Mouse (Mus musculus): ENCODE data around the gene Smg6. TPM values are rescaled to one million over a fixed set of nuclear protein-coding genes. Genes with fewer than 3 reads are reported as not detected.

Gene Smg6
- polyA plus RNA-seq, 1 experiment from 2014 or later, result 16.0 TPM

DNA sequence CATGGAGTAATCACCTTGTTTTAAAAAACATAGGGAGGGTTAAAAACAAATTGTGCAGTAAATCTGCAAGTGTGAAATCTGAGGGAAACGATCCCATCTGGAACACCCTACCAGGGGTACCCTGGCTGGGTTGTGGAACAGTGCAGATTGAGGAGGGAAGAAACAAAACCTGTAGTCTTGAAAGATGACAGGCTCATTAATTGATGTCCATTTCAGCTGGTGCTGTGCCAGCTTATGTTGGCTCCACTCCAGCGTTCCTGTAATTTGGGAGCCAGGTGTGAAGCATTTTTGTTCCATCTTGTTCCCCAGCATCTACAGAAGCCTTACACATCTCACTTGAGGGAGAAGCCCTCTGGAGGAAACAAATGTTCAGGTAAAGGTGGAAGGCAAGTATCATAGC lies 153.0 kb downstream of the Smg6 start:
- H3K9me3 ChIP-seq (ENCODE audit: control insufficient read depth, low read length), result no peaks in the 10 kb centered on the region; the same call in 1 of the 2 replicates
- H3K36me3 ChIP-seq (ENCODE audit: control insufficient read depth, insufficient read depth, low read length), result no peaks in the 10 kb centered on the region
- H3K9ac ChIP-seq (ENCODE audit: low read length), result no peak overlapping the region
- H3K4me2 ChIP-seq, result no peak overlapping the region
- ATAC-seq (ENCODE audit: low FRiP score) (no peak), DNase-seq (ENCODE audit: low spot score, missing footprints) (no peak)
- H3K4me1 ChIP-seq (ENCODE audit: control insufficient read depth, insufficient read depth, low read length), result no peaks in the 10 kb centered on the region
- no peak overlapping the region for H3K27ac ChIP-seq (ENCODE audit: low read depth, low read length)
- WGBS, result 93% methylated on average over 2 of the region's 2 CpGs
- no peaks in the 10 kb centered on the region for H3K27me3 ChIP-seq (ENCODE audit: control insufficient read depth, insufficient read depth, low read length)
- no peak overlapping the region for H3K4me3 ChIP-seq (ENCODE audit: low read depth, low read length)

GRCm38 (mm10) chr11:75083031-75083430 lies 157.4 kb downstream of the Smg6 start:
- Histone ChIP-seq H3K4me2 (no peak overlapping the region), H3K27ac (ENCODE audit: low read depth, low read length) (no peak overlapping the region), H3K27me3 (ENCODE audit: control insufficient read depth, insufficient read depth, low read length) (no peaks in the 10 kb centered on the region), H3K4me3 (ENCODE audit: low read depth, low read length) (no peak overlapping the region), H3K36me3 (ENCODE audit: control insufficient read depth, insufficient read depth, low read length) (no peaks in the 10 kb centered on the region), H3K9me3 (ENCODE audit: control insufficient read depth, low read length) (no peaks in the 10 kb centered on the region; the same call in 1 of the 2 replicates), H3K9ac (ENCODE audit: low read length) (no peak overlapping the region), H3K4me1 (ENCODE audit: control insufficient read depth, insufficient read depth, low read length) (no peaks in the 10 kb centered on the region)
- no peak for DNase-seq (ENCODE audit: low spot score, missing footprints)
- 74% methylated on average over 1 of the region's 1 CpGs for WGBS
- ATAC-seq (ENCODE audit: low FRiP score), result no peak

DNA sequence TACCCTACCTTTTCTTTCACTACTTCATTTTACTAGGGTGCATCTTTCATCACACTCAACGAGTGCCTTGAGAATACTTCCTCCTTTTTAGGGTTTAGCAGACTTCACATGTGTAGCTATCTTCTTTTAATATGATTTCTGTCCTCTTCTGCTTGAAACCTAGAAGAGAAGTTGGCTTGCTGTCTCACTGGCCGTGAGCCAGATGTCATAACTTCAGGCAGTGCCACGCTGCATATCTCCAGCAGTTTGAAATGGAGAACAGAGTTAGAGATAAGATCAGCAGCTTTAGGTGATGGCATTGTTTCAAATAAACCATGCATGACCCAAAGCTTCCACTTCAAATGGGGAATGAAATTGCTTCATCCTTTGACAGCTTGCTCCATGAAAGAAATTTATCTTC lies 166.5 kb downstream of the Smg6 start:
- DNase-seq (ENCODE audit: low spot score, missing footprints) (no peak), ATAC-seq (ENCODE audit: low FRiP score) (no peak)
- H3K27ac ChIP-seq (ENCODE audit: low read depth, low read length), result no peak overlapping the region
- no peaks in the 10 kb centered on the region for H3K4me1 ChIP-seq (ENCODE audit: control insufficient read depth, insufficient read depth, low read length)
- H3K4me3 ChIP-seq (ENCODE audit: low read depth, low read length), result no peak overlapping the region
- no peak overlapping the region for H3K4me2 ChIP-seq
- H3K9ac ChIP-seq (ENCODE audit: low read length), result no peak overlapping the region
- WGBS, result 84% methylated on average over 3 of the region's 3 CpGs
- H3K27me3 ChIP-seq (ENCODE audit: control insufficient read depth, insufficient read depth, low read length), result no peaks in the 10 kb centered on the region
- H3K9me3 ChIP-seq (ENCODE audit: control insufficient read depth, low read length), result no peaks in the 10 kb centered on the region
- no peaks in the 10 kb centered on the region for H3K36me3 ChIP-seq (ENCODE audit: control insufficient read depth, insufficient read depth, low read length)

GRCm38 (mm10) chr11:75092656-75093055 lies 167.0 kb downstream of the Smg6 start:
- ATAC-seq (ENCODE audit: low FRiP score) (no peak), DNase-seq (ENCODE audit: low spot score, missing footprints) (no peak)
- H3K9me3 ChIP-seq (ENCODE audit: control insufficient read depth, low read length), result no peaks in the 10 kb centered on the region
- no peak overlapping the region for H3K4me2 ChIP-seq
- no peaks in the 10 kb centered on the region for H3K36me3 ChIP-seq (ENCODE audit: control insufficient read depth, insufficient read depth, low read length)
- H3K27ac ChIP-seq (ENCODE audit: low read depth, low read length), result no peak overlapping the region
- no peak overlapping the region for H3K9ac ChIP-seq (ENCODE audit: low read length)
- 82% methylated on average over 5 of the region's 5 CpGs for WGBS
- no peaks in the 10 kb centered on the region for H3K4me1 ChIP-seq (ENCODE audit: control insufficient read depth, insufficient read depth, low read length)
- no peak overlapping the region for H3K4me3 ChIP-seq (ENCODE audit: low read depth, low read length)
- no peaks in the 10 kb centered on the region for H3K27me3 ChIP-seq (ENCODE audit: control insufficient read depth, insufficient read depth, low read length)

- Histone ChIP-seq H3K27ac (ENCODE audit: low read depth, low read length) (no peak overlapping the region), H3K4me1 (ENCODE audit: control insufficient read depth, insufficient read depth, low read length) (no peaks in the 10 kb centered on the region), H3K27me3 (ENCODE audit: control insufficient read depth, insufficient read depth, low read length) (no peaks in the 10 kb centered on the region), H3K4me2 (no peak overlapping the region), H3K9ac (ENCODE audit: low read length) (no peak overlapping the region), H3K4me3 (ENCODE audit: low read depth, low read length) (no peak overlapping the region), H3K9me3 (ENCODE audit: control insufficient read depth, low read length) (no peaks in the 10 kb centered on the region), H3K36me3 (ENCODE audit: control insufficient read depth, insufficient read depth, low read length) (no peaks in the 10 kb centered on the region)
- ATAC-seq (ENCODE audit: low FRiP score) (no peak), DNase-seq (ENCODE audit: low spot score, missing footprints) (no peak)
- 96% methylated on average over 1 of the region's 1 CpGs for WGBS
Observed at GRCm38 (mm10) chr11:75094759-75095158, 169.1 kb downstream of the Smg6 start.

DNA sequence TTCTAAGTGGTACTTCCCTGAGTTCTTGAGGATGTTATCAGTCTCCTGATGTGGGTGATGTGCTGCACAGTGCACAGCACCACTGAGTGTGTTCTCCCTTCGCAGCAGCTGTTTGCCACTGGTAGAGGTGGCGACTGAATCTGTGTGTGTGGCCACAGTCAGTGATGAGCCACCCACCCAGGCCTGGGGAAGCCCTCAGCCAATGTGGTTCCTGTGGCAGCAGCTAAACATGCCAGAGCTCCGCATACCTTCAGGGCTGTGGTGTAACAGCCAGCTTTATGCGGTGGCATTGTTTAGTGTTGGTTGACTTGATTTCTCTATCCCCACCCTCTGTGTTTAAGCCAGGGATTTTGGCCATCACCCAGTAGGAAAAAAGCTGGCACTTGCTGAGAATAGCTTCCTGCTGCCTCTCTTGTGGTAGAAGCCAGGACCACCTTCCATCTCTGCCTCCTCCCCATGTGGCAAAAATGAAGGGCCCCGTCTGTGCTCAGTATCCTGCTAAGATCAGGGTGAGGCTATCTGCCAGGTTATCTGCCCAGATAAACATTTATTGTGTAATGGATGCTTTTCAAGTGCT lies 177.2 kb downstream of the Smg6 start:
- Histone ChIP-seq H3K4me3 (ENCODE audit: low read depth, low read length) (no peak overlapping the region), H3K4me2 (no peak overlapping the region), H3K9me3 (ENCODE audit: control insufficient read depth, low read length) (no peaks in the 10 kb centered on the region), H3K27me3 (ENCODE audit: control insufficient read depth, insufficient read depth, low read length) (no peaks in the 10 kb centered on the region), H3K4me1 (ENCODE audit: control insufficient read depth, insufficient read depth, low read length) (no peaks in the 10 kb centered on the region), H3K36me3 (ENCODE audit: control insufficient read depth, insufficient read depth, low read length) (no peaks in the 10 kb centered on the region), H3K27ac (ENCODE audit: low read depth, low read length) (no peak overlapping the region), H3K9ac (ENCODE audit: low read length) (no peak overlapping the region)
- 84% methylated on average over 5 of the region's 5 CpGs for WGBS
- DNase-seq (ENCODE audit: low spot score, missing footprints) (no peak), ATAC-seq (ENCODE audit: low FRiP score) (no peak)

- Histone ChIP-seq H3K4me3 (ENCODE audit: low read depth, low read length) (no peak overlapping the region), H3K4me2 (no peak overlapping the region), H3K27me3 (ENCODE audit: control insufficient read depth, insufficient read depth, low read length) (no peaks in the 10 kb centered on the region), H3K4me1 (ENCODE audit: control insufficient read depth, insufficient read depth, low read length) (no peaks in the 10 kb centered on the region), H3K27ac (ENCODE audit: low read depth, low read length) (no peak overlapping the region), H3K9me3 (ENCODE audit: control insufficient read depth, low read length) (no peaks in the 10 kb centered on the region), H3K9ac (ENCODE audit: low read length) (no peak overlapping the region), H3K36me3 (ENCODE audit: control insufficient read depth, insufficient read depth, low read length) (no peaks in the 10 kb centered on the region)
- DNase-seq (ENCODE audit: low spot score, missing footprints) (no peak), ATAC-seq (ENCODE audit: low FRiP score) (no peak)
- 87% methylated on average over 5 of the region's 5 CpGs for WGBS
Observed at GRCm38 (mm10) chr11:75106614-75107013, 181.0 kb downstream of the Smg6 start.

DNA sequence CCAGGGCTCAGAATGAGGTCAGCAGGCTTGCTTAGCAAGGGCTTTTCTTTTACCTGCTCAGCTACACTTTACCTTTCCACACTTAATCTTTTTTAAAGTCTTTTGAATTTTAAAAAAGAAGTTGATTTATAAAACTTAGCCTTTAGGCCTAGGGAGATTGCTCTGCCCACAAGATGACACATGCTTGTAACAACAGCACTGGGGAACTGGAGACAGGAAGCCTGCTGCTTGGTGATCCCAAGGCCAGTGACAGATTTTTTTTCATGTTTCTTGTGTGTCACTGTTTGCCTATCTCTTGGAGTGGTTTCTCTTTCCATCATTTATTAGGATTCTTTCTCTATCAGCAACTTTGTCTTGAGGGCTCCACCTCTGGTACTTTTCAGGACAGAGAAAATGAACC lies 183.3 kb downstream of the Smg6 start:
- no peak for DNase-seq (ENCODE audit: low spot score, missing footprints)
- no peak for ATAC-seq (ENCODE audit: low FRiP score)
- Histone ChIP-seq H3K27me3 (ENCODE audit: control insufficient read depth, insufficient read depth, low read length) (no peaks in the 10 kb centered on the region), H3K4me2 (no peak overlapping the region), H3K4me1 (ENCODE audit: control insufficient read depth, insufficient read depth, low read length) (no peaks in the 10 kb centered on the region), H3K9me3 (ENCODE audit: control insufficient read depth, low read length) (no peaks in the 10 kb centered on the region), H3K36me3 (ENCODE audit: control insufficient read depth, insufficient read depth, low read length) (no peaks in the 10 kb centered on the region), H3K4me3 (ENCODE audit: low read depth, low read length) (no peak overlapping the region), H3K27ac (ENCODE audit: low read depth, low read length) (no peak overlapping the region), H3K9ac (ENCODE audit: low read length) (no peak overlapping the region)

DNA sequence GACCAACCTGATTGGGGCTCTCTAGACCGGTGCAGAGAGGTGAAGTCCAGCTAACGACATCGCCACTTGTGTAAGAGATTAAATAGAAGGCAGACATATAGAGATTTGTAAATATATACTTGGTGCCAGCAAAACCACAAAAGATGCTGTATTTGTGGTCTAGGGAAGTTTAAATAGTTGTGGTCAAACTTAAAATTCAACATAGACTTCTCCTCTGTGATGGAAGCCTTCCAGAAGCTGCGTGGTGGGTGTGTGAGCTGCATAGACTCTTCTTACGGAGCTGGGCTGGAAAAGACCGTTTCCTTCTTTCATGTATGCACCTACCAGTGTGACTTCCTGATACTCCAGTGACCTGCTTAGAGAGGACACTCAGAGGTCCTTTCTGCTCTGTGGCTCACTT lies 190.8 kb downstream of the Smg6 start:
- no peak overlapping the region for H3K4me3 ChIP-seq (ENCODE audit: low read depth, low read length)
- no peak overlapping the region for H3K27ac ChIP-seq (ENCODE audit: low read depth, low read length)
- H3K4me2 ChIP-seq, result no peak overlapping the region
- no peak for ATAC-seq (ENCODE audit: low FRiP score)
- no peaks in the 10 kb centered on the region for H3K27me3 ChIP-seq (ENCODE audit: control insufficient read depth, insufficient read depth, low read length)
- DNase-seq (ENCODE audit: low spot score, missing footprints), result no peak
- 91% methylated on average over 6 of the region's 6 CpGs for WGBS
- no peak overlapping the region for H3K9ac ChIP-seq (ENCODE audit: low read length)
- no peaks in the 10 kb centered on the region for H3K4me1 ChIP-seq (ENCODE audit: control insufficient read depth, insufficient read depth, low read length)
- H3K36me3 ChIP-seq (ENCODE audit: control insufficient read depth, insufficient read depth, low read length), result no peaks in the 10 kb centered on the region
- no peaks in the 10 kb centered on the region for H3K9me3 ChIP-seq (ENCODE audit: control insufficient read depth, low read length)

GRCm38 (mm10) chr11:75118141-75118540 lies 192.5 kb downstream of the Smg6 start:
- H3K4me2 ChIP-seq, result no peak overlapping the region
- H3K27ac ChIP-seq (ENCODE audit: low read depth, low read length), result no peak overlapping the region
- 95% methylated on average over 2 of the region's 2 CpGs for WGBS
- H3K27me3 ChIP-seq (ENCODE audit: control insufficient read depth, insufficient read depth, low read length), result no peaks in the 10 kb centered on the region
- no peak for DNase-seq (ENCODE audit: low spot score, missing footprints)
- no peak for ATAC-seq (ENCODE audit: low FRiP score)
- no peaks in the 10 kb centered on the region for H3K9me3 ChIP-seq (ENCODE audit: control insufficient read depth, low read length)
- no peaks in the 10 kb centered on the region for H3K4me1 ChIP-seq (ENCODE audit: control insufficient read depth, insufficient read depth, low read length)
- H3K36me3 ChIP-seq (ENCODE audit: control insufficient read depth, insufficient read depth, low read length), result no peaks in the 10 kb centered on the region
- no peak overlapping the region for H3K4me3 ChIP-seq (ENCODE audit: low read depth, low read length)
- no peak overlapping the region for H3K9ac ChIP-seq (ENCODE audit: low read length)
